Mouse (Mus musculus) megakaryocyte, embryonic 14.5 days (primary cell): ENCODE results near the gene Med22.

ENCODE experiments used
- FLI1 ChIP-seq: IDR thresholded peaks from 2 replicates; pipeline ENCODE4 v1.6.1; 2012; ENCODE audit warnings: low read length, inconsistent platforms, mixed read lengths
- GATA1 ChIP-seq: IDR thresholded peaks from 3 replicates; pipeline ENCODE4 v1.6.1; 2012; ENCODE audit warnings: mixed read lengths, low read length, inconsistent platforms, borderline replicate concordance

- TF ChIP-seq GATA1 (no peak), FLI1 (no peak)
Measured at GRCm38 (mm10) chr2:26930390-26930789, 19.9 kb upstream of the Med22 start.
